Mouse (Mus musculus): ENCODE results near the gene Crcp. TPM values are rescaled to one million over a fixed set of nuclear protein-coding genes. Genes with fewer than 3 reads are reported as not detected.

The Crcp gene
- total and polyA plus RNA-seq, 2 experiments: 11.8 to 33.6 TPM

GRCm38 (mm10) chr5:130019461-130019860 lies 9.6 kb upstream of the Crcp start:
- no peak for DNase-seq (ENCODE audit: extremely low read depth, low read depth, low spot score)
- Histone ChIP-seq H3K4me1 (ENCODE audit: control insufficient read depth, insufficient read depth, low read length) (peaks cover 9% of the 10 kb centered on the region), H3K27ac (replicated peaks; ENCODE audit: insufficient read depth, low read depth, low read length) (no peak overlapping the region), H3K4me3 (ENCODE audit: insufficient read depth, low read depth, low read length) (no peak overlapping the region), H3K36me3 (ENCODE audit: control insufficient read depth, insufficient read depth, low read length) (peaks cover 58% of the 10 kb centered on the region), H3K9ac (ENCODE audit: low read depth, low read length) (no peak overlapping the region), H3K27me3 (ENCODE audit: control insufficient read depth, insufficient read depth, low read length) (no peaks in the 10 kb centered on the region), H3K79me2 (ENCODE audit: control insufficient read depth, insufficient read depth, low read length) (peaks cover 9% of the 10 kb centered on the region; the same call in 1 of the 2 replicates)
- WGBS: 74% methylated on average over 8 of the region's 8 CpGs
- TF ChIP-seq POLR2A (IDR thresholded peaks at IDR 0.05; ENCODE audit: extremely low read depth, insufficient read depth, low read length): no peak
- TF ChIP-seq CTCF (IDR thresholded peaks at IDR 0.05; ENCODE audit: low read depth, low read length): no peak

DNA sequence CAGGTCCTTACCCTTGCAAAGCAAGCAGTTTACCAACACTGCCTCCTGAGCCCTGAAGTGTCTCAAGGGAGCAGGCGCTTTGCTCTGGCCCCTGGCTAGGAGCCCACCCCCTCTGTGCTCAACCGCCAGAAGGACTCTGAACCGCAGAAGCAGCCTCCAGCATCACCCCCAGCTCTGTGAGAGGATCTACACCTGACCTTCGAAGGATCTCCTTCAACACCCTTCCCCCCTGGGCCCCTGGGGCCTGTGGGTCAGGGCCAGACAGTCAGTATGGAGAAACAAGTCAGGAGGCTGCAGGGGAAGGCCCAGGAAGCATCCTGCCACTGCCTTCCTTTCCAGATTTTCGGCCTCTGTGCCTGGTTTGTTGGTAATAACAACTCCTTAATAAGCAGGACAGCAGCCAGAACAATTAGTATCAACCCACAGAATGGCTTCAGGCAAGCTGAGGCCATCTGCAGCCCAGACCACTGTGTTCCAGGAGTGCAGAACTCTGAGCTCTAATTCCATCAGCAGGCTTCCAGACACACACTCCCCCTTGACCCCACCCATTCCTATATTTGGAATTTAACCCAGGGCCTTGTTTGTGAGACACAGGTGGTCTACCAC lies 7.6 kb upstream of the Crcp start:
- no peaks in the 10 kb centered on the region for H3K27me3 ChIP-seq (ENCODE audit: control insufficient read depth, insufficient read depth, low read length)
- H3K4me3 ChIP-seq (ENCODE audit: insufficient read depth, low read depth, low read length): peak overlapping the region; percentile 90
- TF ChIP-seq POLR2A (IDR thresholded peaks at IDR 0.05; ENCODE audit: extremely low read depth, insufficient read depth, low read length) (0 out of 2 replicates have a peak, but pooled peaks have one; percentile 22), CTCF (IDR thresholded peaks at IDR 0.05; ENCODE audit: low read depth, low read length) (no peak)
- peaks cover 39% of the 10 kb centered on the region for H3K36me3 ChIP-seq (ENCODE audit: control insufficient read depth, insufficient read depth, low read length)
- peaks cover 9% of the 10 kb centered on the region; the same call in 1 of the 2 replicates for H3K79me2 ChIP-seq (ENCODE audit: control insufficient read depth, insufficient read depth, low read length)
- peak overlapping the region; percentile 82 for H3K9ac ChIP-seq (ENCODE audit: low read depth, low read length)
- DNase-seq (ENCODE audit: extremely low read depth, low read depth, low spot score): no peak
- peak overlapping the region; percentile 94 for H3K27ac ChIP-seq (replicated peaks; ENCODE audit: insufficient read depth, low read depth, low read length)
- 13% methylated on average over 5 of the region's 5 CpGs for WGBS
- H3K4me1 ChIP-seq (ENCODE audit: control insufficient read depth, insufficient read depth, low read length): peaks cover 13% of the 10 kb centered on the region

DNA sequence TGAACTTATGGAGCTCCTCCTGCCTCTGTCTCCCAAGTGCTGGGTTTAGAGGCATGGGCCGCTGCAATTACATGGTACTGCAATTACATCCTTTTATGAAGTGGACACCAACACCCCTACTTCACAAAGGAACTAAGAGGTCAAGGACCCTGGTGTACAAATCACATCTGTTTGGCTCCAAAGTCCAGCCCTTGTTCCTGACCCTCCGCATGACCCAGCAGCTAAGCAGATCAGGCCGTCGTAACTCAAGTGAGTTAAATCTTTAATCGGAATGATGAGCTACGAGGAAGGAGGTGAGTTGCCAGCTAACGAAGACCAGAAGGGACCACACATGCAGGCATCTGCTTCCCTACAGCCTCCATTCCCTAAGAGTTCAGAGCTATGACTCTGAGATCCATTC lies 6.7 kb upstream of the Crcp start:
- H3K4me3 ChIP-seq (ENCODE audit: insufficient read depth, low read depth, low read length): peak overlapping the region; percentile 90
- WGBS: 18% methylated on average over 7 of the region's 7 CpGs
- H3K27me3 ChIP-seq (ENCODE audit: control insufficient read depth, insufficient read depth, low read length): no peaks in the 10 kb centered on the region
- peak; percentile 97 for DNase-seq (ENCODE audit: extremely low read depth, low read depth, low spot score)
- H3K27ac ChIP-seq (replicated peaks; ENCODE audit: insufficient read depth, low read depth, low read length): peak overlapping the region; percentile 94
- no peak for TF ChIP-seq POLR2A (IDR thresholded peaks at IDR 0.05; ENCODE audit: extremely low read depth, insufficient read depth, low read length)
- peaks cover 16% of the 10 kb centered on the region for H3K4me1 ChIP-seq (ENCODE audit: control insufficient read depth, insufficient read depth, low read length)
- peaks cover 9% of the 10 kb centered on the region; the same call in 1 of the 2 replicates for H3K79me2 ChIP-seq (ENCODE audit: control insufficient read depth, insufficient read depth, low read length)
- H3K9ac ChIP-seq (ENCODE audit: low read depth, low read length): peak overlapping the region; percentile 82
- peaks cover 32% of the 10 kb centered on the region for H3K36me3 ChIP-seq (ENCODE audit: control insufficient read depth, insufficient read depth, low read length)

GRCm38 (mm10) chr5:130023067-130023766 lies 5.9 kb upstream of the Crcp start:
- TF ChIP-seq CTCF (IDR thresholded peaks at IDR 0.05; ENCODE audit: low read depth, low read length) (no peak), POLR2A (IDR thresholded peaks at IDR 0.05; ENCODE audit: extremely low read depth, insufficient read depth, low read length) (no peak)

DNA sequence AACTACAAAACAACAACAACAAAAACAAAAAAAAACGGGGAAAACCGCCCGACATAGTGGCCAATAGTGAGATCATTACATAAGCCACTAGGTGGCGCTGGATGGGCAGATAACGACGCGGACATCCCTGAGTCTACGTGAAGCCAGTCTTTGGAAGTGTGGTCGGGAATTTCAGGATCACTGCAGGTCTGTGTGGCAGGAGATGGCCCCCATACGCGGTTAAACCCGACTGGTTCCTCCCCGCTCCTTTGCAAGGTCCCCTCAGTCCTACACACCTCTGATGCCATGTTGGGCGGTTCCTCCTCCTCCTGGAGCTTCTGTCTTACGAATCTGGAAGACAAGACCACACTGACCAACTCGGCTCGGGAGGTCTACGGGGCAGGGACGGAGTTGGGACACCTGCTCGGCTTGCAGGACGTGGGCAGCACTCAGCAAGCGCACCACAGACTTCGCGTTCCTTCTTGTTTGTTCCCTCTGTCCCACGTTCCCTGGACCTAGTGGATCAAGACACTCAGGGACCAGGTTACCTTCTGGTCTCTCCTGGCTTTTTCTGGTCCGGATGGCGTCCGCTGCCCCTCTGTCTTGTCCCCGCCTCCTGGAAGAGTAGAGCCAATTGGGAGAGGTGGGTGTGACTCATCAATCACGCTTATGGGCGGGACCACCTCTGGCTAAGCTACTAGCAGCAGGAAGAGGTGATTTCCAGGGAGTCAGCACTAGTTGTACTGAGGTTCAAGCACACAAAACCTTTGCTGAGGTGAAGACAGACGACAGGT lies 5.1 kb upstream of the Crcp start:
- Histone ChIP-seq H3K4me3 (ENCODE audit: insufficient read depth, low read depth, low read length) (peak overlapping the region; percentile 90), H3K27me3 (ENCODE audit: control insufficient read depth, insufficient read depth, low read length) (no peaks in the 10 kb centered on the region), H3K27ac (replicated peaks; ENCODE audit: insufficient read depth, low read depth, low read length) (peak overlapping the region; percentile 94), H3K79me2 (ENCODE audit: control insufficient read depth, insufficient read depth, low read length) (peaks cover 9% of the 10 kb centered on the region; the same call in 1 of the 2 replicates), H3K36me3 (ENCODE audit: control insufficient read depth, insufficient read depth, low read length) (peaks cover 17% of the 10 kb centered on the region), H3K9ac (ENCODE audit: low read depth, low read length) (peak overlapping the region; percentile 95), H3K4me1 (ENCODE audit: control insufficient read depth, insufficient read depth, low read length) (peaks cover 16% of the 10 kb centered on the region)
- peak; percentile 98 for DNase-seq (ENCODE audit: extremely low read depth, low read depth, low spot score)
- TF ChIP-seq CTCF (IDR thresholded peaks at IDR 0.05; ENCODE audit: low read depth, low read length) (peak; percentile 78), POLR2A (IDR thresholded peaks at IDR 0.05; ENCODE audit: extremely low read depth, insufficient read depth, low read length) (peak; percentile 92)
- WGBS: under 1% methylated on average over 32 of the region's 32 CpGs

More at GRCm38 (mm10) chr5:130023067-130023766, 5.9 kb upstream of the Crcp start:
- Histone ChIP-seq H3K36me3 (ENCODE audit: control insufficient read depth, insufficient read depth, low read length) (peaks cover 24% of the 10 kb centered on the region), H3K27me3 (ENCODE audit: control insufficient read depth, insufficient read depth, low read length) (no peaks in the 10 kb centered on the region), H3K4me3 (ENCODE audit: insufficient read depth, low read depth, low read length) (peak overlapping the region; percentile 90), H3K4me1 (ENCODE audit: control insufficient read depth, insufficient read depth, low read length) (peaks cover 16% of the 10 kb centered on the region), H3K27ac (replicated peaks; ENCODE audit: insufficient read depth, low read depth, low read length) (peak overlapping the region; percentile 94), H3K79me2 (ENCODE audit: control insufficient read depth, insufficient read depth, low read length) (peaks cover 9% of the 10 kb centered on the region; the same call in 1 of the 2 replicates), H3K9ac (ENCODE audit: low read depth, low read length) (peak overlapping the region; percentile 82)
- DNase-seq (ENCODE audit: extremely low read depth, low read depth, low spot score): no peak
- WGBS: 18% methylated on average over 12 of the region's 12 CpGs
